ENCODE assay signal across 18 mouse cellular contexts in the genomic region with DNA sequence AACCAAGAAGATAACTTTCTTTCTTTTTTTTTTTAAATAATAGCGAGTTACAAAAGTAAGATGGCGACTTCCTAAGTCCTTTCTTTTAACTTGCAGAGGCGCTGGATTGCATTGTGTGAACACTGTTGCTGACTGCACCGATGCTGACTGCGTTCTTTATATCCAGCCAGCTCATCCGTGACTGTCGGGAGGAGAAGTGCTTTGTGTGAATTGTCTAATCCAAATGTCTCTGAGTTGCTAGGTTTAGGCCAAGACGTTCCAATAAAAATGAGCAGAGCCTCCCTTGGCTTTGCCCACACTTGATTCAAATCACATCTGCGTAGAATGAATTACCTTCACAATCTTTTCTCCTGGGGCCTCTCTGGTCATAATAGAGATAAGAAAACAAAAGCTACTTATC.
A peak's percentile ranks its signal among the peaks of the same experiment; 100 is the strongest.
DNase-seq lines count a peak whose midpoint lies in the region; ATAC-seq lines count a peak whose summit lies in the region.
"Had no signal": no experiment of that assay in that cellular context is flagged by ENCODE, and none has a peak within 500 bp of the region (broad histone marks: within the 10 kb centered on the region; RNA-seq: fewer than 3 reads in every experiment).

No protein-coding gene starts in this region.

- H3K27ac ChIP-seq in midbrain, embryonic 11.5 days (ENCODE audit: low read depth, low read length) = peak overlapping the region; percentile 59; the same call in 1 of the 2 replicates
- no peak overlapping the region for H3K27ac ChIP-seq in midbrain, embryonic 15.5 days
- H3K27ac ChIP-seq: embryonic facial prominence, embryonic 15.5 days; forebrain, embryonic 15.5 days; heart, embryonic 13.5 days had no signal

- WGBS in midbrain, embryonic 11.5 days = 16% methylated on average over 9 of the region's 9 CpGs
- 11% methylated on average over 9 of the region's 9 CpGs for WGBS in midbrain, embryonic 15.5 days

- no peak overlapping the region for H3K9ac ChIP-seq in midbrain, embryonic 11.5 days (ENCODE audit: low read length)
- no peak overlapping the region for H3K9ac ChIP-seq in midbrain, embryonic 15.5 days
- H3K9ac ChIP-seq: embryonic facial prominence, embryonic 15.5 days; forebrain, embryonic 15.5 days; heart, embryonic 13.5 days had no signal

- H3K4me3 ChIP-seq in midbrain, embryonic 11.5 days (ENCODE audit: low read depth, low read length) = no peak overlapping the region
- no peak overlapping the region for H3K4me3 ChIP-seq in midbrain, embryonic 15.5 days
- H3K4me3 ChIP-seq: embryonic facial prominence, embryonic 15.5 days; erythroblast, embryonic 14.5 days; forebrain, embryonic 15.5 days; heart, embryonic 13.5 days had no signal

- peak overlapping the region; percentile 6; the same call in 1 of the 2 replicates for H3K4me2 ChIP-seq in midbrain, embryonic 11.5 days
- H3K4me2 ChIP-seq in midbrain, embryonic 15.5 days = no peak overlapping the region
- H3K4me2 ChIP-seq: embryonic facial prominence, embryonic 15.5 days; forebrain, embryonic 15.5 days; heart, embryonic 13.5 days had no signal

- H3K4me1 ChIP-seq in midbrain, embryonic 11.5 days (ENCODE audit: control insufficient read depth, insufficient read depth, low read length) = peaks cover 10% of the 10 kb centered on the region
- H3K4me1 ChIP-seq in midbrain, embryonic 15.5 days = peaks cover 17% of the 10 kb centered on the region; the same call in 1 of the 2 replicates
- H3K4me1 ChIP-seq: embryonic facial prominence, embryonic 15.5 days; heart, embryonic 13.5 days had no signal

- peak; percentile 85; the same call in 1 of the 2 replicates for ATAC-seq in midbrain, embryonic 11.5 days (ENCODE audit: low FRiP score)
- no peak for ATAC-seq in midbrain, embryonic 15.5 days (replicated peaks)
- ATAC-seq: forebrain, embryonic 15.5 days; hindbrain, embryonic 16.5 days; inflammation-experienced regulatory T-cells, adult 6 months had no signal

- H3K36me3 ChIP-seq in midbrain, embryonic 11.5 days (ENCODE audit: control insufficient read depth, insufficient read depth, low read length) = no peaks in the 10 kb centered on the region
- no peaks in the 10 kb centered on the region for H3K36me3 ChIP-seq in midbrain, embryonic 15.5 days (replicated peaks)
- H3K36me3 ChIP-seq: embryonic facial prominence, embryonic 15.5 days; forebrain, embryonic 15.5 days; heart, embryonic 13.5 days had no signal

- H3K9me3 ChIP-seq in midbrain, embryonic 11.5 days (ENCODE audit: control insufficient read depth, low read length) = no peaks in the 10 kb centered on the region
- no peaks in the 10 kb centered on the region for H3K9me3 ChIP-seq in midbrain, embryonic 15.5 days
- H3K9me3 ChIP-seq: embryonic facial prominence, embryonic 15.5 days; forebrain, embryonic 15.5 days; heart, embryonic 13.5 days had no signal

- peak; percentile 95 for DNase-seq in midbrain, embryonic 11.5 days (ENCODE audit: low spot score, missing footprints)
- DNase-seq in embryo, embryonic 10 days (ENCODE audit: low spot score) = peak; percentile 56
- DNase-seq in embryo, embryonic 11 days = peak; percentile 42
- DNase-seq in kidney, adult 11 months = no peak
- no peak for DNase-seq in testis, postnatal 14 days (ENCODE audit: low spot score)
- DNase-seq: adrenal gland, adult 2 months; adrenal gland, postnatal 25 days; cerebellum, adult 2 months; cerebellum, postnatal 10 days; gastrocnemius, postnatal 36 days; heart, postnatal 4 days had no signal

- no peaks in the 10 kb centered on the region for H3K27me3 ChIP-seq in midbrain, embryonic 11.5 days (ENCODE audit: control insufficient read depth, insufficient read depth, low read length)
- H3K27me3 ChIP-seq in midbrain, embryonic 15.5 days (replicated peaks) = no peaks in the 10 kb centered on the region
- H3K27me3 ChIP-seq: embryonic facial prominence, embryonic 15.5 days; forebrain, embryonic 15.5 days; heart, embryonic 13.5 days had no signal

Comparison
In these comparisons a context has a peak if more than half of its experiments do, and no peak if none do; other contexts are left out.
1. DNase-seq: peak in midbrain, embryonic 11.5 days (single experiment), embryo, embryonic 10 days (single experiment) and embryo, embryonic 11 days (single experiment); none in kidney, adult 11 months (single experiment) and testis, postnatal 14 days (single experiment).